Mouse (Mus musculus) MEL (cell line): ENCODE data around the gene Lpar3.

Experiments used
- CHD2 ChIP-seq: IDR thresholded peaks from 2 replicates; pipeline ENCODE4 v1.6.1; 2011; ENCODE audit warnings: low read length, improper control_type of control experiment
- CTCF ChIP-seq, 3 experiments: IDR thresholded peaks in 2 of 3; conservative IDR thresholded peaks in 1 of 3; 2 replicates each; pipeline ENCODE4 v1.5.1; 2011 to 2012; ENCODE audit warnings: low read length in 3 of 3, low read depth in 2 of 3, mild to moderate bottlenecking in 2 of 3, improper control_type of control experiment in 1 of 3, inconsistent platforms in 1 of 3, mixed read lengths in 1 of 3, moderate library complexity in 1 of 3; ENCODE audit not compliant: control insufficient read depth in 1 of 3, insufficient read depth in 1 of 3, poor library complexity in 1 of 3, severe bottlenecking in 1 of 3
- E2F4 ChIP-seq: IDR thresholded peaks from 2 replicates; pipeline ENCODE4 v1.6.1; 2011; ENCODE audit warnings: low read depth, low read length, improper control_type of control experiment, borderline replicate concordance
- EP300 ChIP-seq, 2 experiments: IDR thresholded peaks; 2 replicates each; pipeline ENCODE4 v1.6.1; 2011; ENCODE audit warnings: improper control_type of control experiment in 2 of 2, low read length in 2 of 2, low read depth in 1 of 2, mild to moderate bottlenecking in 1 of 2
- GATA1 ChIP-seq: IDR thresholded peaks from 2 replicates; pipeline ENCODE4 v1.6.1; 2011; ENCODE audit warnings: low read depth, low read length, improper control_type of control experiment
- KAT2A ChIP-seq: conservative IDR thresholded peaks from 2 replicates; pipeline ENCODE4 v1.6.1; 2012; ENCODE audit warnings: low read depth, low read length, improper control_type of control experiment, inconsistent platforms
- MAFK ChIP-seq: IDR thresholded peaks from 2 replicates; pipeline ENCODE4 v1.6.1; 2011; ENCODE audit warnings: low read depth, mild to moderate bottlenecking, low read length, improper control_type of control experiment, borderline replicate concordance
- MEF2A ChIP-seq: IDR thresholded peaks from 2 replicates; pipeline ENCODE4 v1.6.1; 2014; ENCODE audit warnings: low read depth, mild to moderate bottlenecking, inconsistent platforms, low read length, improper control_type of control experiment; ENCODE audit not compliant: poor library complexity, insufficient replicate concordance, severe bottlenecking; ENCODE audit errors: extremely low read depth
- MXI1 ChIP-seq: IDR thresholded peaks from 2 replicates; pipeline ENCODE4 v1.6.1; 2011; ENCODE audit warnings: mild to moderate bottlenecking, low read depth, low read length, improper control_type of control experiment
- MYB ChIP-seq: IDR thresholded peaks from 2 replicates; pipeline ENCODE4 v1.6.1; 2011; ENCODE audit warnings: mild to moderate bottlenecking, low read depth, low read length, improper control_type of control experiment
- POLR2A ChIP-seq, 2 experiments: IDR thresholded peaks; 2 replicates each; pipeline ENCODE4 v1.6.1; 2011 to 2012; ENCODE audit warnings: low read length in 2 of 2, mild to moderate bottlenecking in 2 of 2, control low read depth in 1 of 2, improper control_type of control experiment in 1 of 2, low read depth in 1 of 2, moderate library complexity in 1 of 2; ENCODE audit not compliant: control insufficient read depth in 1 of 2, insufficient read depth in 1 of 2, poor library complexity in 1 of 2
- TBP ChIP-seq: IDR thresholded peaks from 2 replicates; pipeline ENCODE4 v1.8.0; 2011; ENCODE audit warnings: low read depth, low read length, improper control_type of control experiment
- ZC3H11A ChIP-seq: IDR thresholded peaks from 2 replicates; pipeline ENCODE4 v1.6.1; 2012; ENCODE audit warnings: low read depth, mild to moderate bottlenecking, inconsistent platforms, low read length, improper control_type of control experiment

GRCm38 (mm10) chr3:146274503-146274902, 53.7 kb downstream of the Lpar3 start:
- no peak for TF ChIP-seq CTCF (IDR thresholded peaks at IDR 0.05 in 2 of 3, conservative IDR thresholded peaks at IDR 0.05 in 1 of 3; ENCODE audit: control insufficient read depth in 1 of 3, insufficient read depth in 1 of 3, low read depth in 2 of 3, low read length in 3 of 3, poor library complexity in 1 of 3, severe bottlenecking in 1 of 3)
- TF ChIP-seq GATA1: no peak
- TF ChIP-seq KAT2A: no peak
- TF ChIP-seq EP300 (IDR thresholded peaks at IDR 0.05; ENCODE audit: low read depth in 1 of 2, low read length in 2 of 2): no peak
- TF ChIP-seq MEF2A: no peak
- TF ChIP-seq MXI1: no peak
- TF ChIP-seq E2F4: no peak
- no peak for TF ChIP-seq MYB
- TF ChIP-seq ZC3H11A: no peak
- TF ChIP-seq CHD2: no peak
- TF ChIP-seq MAFK: no peak
- TF ChIP-seq TBP: no peak
- TF ChIP-seq POLR2A (IDR thresholded peaks at IDR 0.05; ENCODE audit: control insufficient read depth in 1 of 2, insufficient read depth in 1 of 2, low read depth in 1 of 2, low read length in 2 of 2, poor library complexity in 1 of 2): no peak
